Mouse (Mus musculus) ES-E14 (cell line): Measurements from ENCODE around the gene Nme7.

Experiments used
- CHD2 ChIP-seq: IDR thresholded peaks from 2 replicates; pipeline ENCODE4 v1.6.1; 2014; ENCODE audit warnings: mild to moderate bottlenecking, low read depth, low read length, inconsistent platforms
- ZC3H11A ChIP-seq: IDR thresholded peaks from 2 replicates; pipeline ENCODE4 v1.6.1; 2012; ENCODE audit warnings: low read depth, mild to moderate bottlenecking, inconsistent platforms, low read length, borderline replicate concordance

DNA sequence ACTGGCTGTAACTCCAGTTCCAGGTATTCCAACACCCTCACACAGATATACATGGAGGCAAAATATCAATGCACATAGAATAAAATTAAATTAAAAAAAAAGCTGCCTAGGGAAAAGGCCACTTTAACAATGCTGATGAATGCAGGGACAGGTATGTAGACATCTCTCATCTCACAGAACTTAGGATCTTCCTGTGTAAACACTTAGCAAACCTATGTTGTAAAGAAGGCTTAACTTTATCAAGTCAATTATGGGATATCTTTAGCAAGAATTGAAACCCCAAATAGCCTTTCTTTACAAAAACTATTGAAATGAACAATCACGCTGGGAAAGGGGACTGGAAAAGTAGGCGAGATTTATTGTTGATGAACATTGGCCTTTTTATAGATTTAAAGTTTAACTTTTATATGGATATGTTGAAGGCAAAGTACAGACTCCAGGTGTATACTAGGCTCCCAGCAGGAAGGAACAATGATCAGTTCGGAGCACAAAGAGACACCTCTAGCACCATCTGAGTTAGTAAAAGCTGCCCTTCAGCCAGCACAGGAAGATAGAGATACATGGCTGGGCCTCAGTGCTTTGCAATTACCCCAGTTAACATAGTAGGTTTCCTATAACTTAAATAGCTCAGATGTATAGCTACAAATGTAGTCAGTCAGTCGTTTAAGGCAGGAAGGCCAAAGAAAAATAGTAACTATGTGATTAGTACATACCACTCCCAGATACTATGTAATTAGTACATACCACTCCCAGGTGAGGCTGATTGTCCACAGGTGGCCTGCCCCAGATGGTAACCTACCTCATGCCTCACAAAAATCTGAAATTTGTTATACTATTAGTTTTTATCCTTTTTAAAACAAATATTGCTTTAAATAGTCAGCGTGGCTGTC is 177.1 kb downstream of the Nme7 start:
- no peak for TF ChIP-seq CHD2
- TF ChIP-seq ZC3H11A = no peak
